Mouse (Mus musculus) MEL (cell line): ENCODE measurements around the gene Dnmt3l.

ENCODE experiments used
- CTCF ChIP-seq, 3 experiments: IDR thresholded peaks in 2 of 3; conservative IDR thresholded peaks in 1 of 3; 2 replicates each; pipeline ENCODE4 v1.5.1; 2011 to 2012; ENCODE audit warnings: low read length in 3 of 3, low read depth in 2 of 3, mild to moderate bottlenecking in 2 of 3, improper control_type of control experiment in 1 of 3, inconsistent platforms in 1 of 3, mixed read lengths in 1 of 3, moderate library complexity in 1 of 3; ENCODE audit not compliant: control insufficient read depth in 1 of 3, insufficient read depth in 1 of 3, poor library complexity in 1 of 3, severe bottlenecking in 1 of 3
- EP300 ChIP-seq, 2 experiments: IDR thresholded peaks; 2 replicates each; pipeline ENCODE4 v1.6.1; 2011; ENCODE audit warnings: improper control_type of control experiment in 2 of 2, low read length in 2 of 2, low read depth in 1 of 2, mild to moderate bottlenecking in 1 of 2
- GATA1 ChIP-seq: IDR thresholded peaks from 2 replicates; pipeline ENCODE4 v1.6.1; 2011; ENCODE audit warnings: low read depth, low read length, improper control_type of control experiment
- HCFC1 ChIP-seq: IDR thresholded peaks from 2 replicates; pipeline ENCODE4 v1.6.1; 2012; ENCODE audit warnings: low read depth, mild to moderate bottlenecking, inconsistent platforms, low read length, improper control_type of control experiment, moderate library complexity
- NRF1 ChIP-seq: IDR thresholded peaks from 2 replicates; pipeline ENCODE4 v1.6.1; 2014; ENCODE audit warnings: low read depth, mild to moderate bottlenecking, inconsistent platforms, low read length, improper control_type of control experiment, moderate library complexity; ENCODE audit not compliant: poor library complexity, insufficient read depth, severe bottlenecking
- SMC3 ChIP-seq: IDR thresholded peaks from 2 replicates; pipeline ENCODE4 v1.6.1; 2011; ENCODE audit warnings: low read depth, low read length, improper control_type of control experiment
- TCF12 ChIP-seq: IDR thresholded peaks from 2 replicates; pipeline ENCODE4 v1.6.1; 2014; ENCODE audit warnings: low read depth, mild to moderate bottlenecking, inconsistent platforms, low read length, improper control_type of control experiment, moderate library complexity
- ZC3H11A ChIP-seq: IDR thresholded peaks from 2 replicates; pipeline ENCODE4 v1.6.1; 2012; ENCODE audit warnings: low read depth, mild to moderate bottlenecking, inconsistent platforms, low read length, improper control_type of control experiment

DNA sequence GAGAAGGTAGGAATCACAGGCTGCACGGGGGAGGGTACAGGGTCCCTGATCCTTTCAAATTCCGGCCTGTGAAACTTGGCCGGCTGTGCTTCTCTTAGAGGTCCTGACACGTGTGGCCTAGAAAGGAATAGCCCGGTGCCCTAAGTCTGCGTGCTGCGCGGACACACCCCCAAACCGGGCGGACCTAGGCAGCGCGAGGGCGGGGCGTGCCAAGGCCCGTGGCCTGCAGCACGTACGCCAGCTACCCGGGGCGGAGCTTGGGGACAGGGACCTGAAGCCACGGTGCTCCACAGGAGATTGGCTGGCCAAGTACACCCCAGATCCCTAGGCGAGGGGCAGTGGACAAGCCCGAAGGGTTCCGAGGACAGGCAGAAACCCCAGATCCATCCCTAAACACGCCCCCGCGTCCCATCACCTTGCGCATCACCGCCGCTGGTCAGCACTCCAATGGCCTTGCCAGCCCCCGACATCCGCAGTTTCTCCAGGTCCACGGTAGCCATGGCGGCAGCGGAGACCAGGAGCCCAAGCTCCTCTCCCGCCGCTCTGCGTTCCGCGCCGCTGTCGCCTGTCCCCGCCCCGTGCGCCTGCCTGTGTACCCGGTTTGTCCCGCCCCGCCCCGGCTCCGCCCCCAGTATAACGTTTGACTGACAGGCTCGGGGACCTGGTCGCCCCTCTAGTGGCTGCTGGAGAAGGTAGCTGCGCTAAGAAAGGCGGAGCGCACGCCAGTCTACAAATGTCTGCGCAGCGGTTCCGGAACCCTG lies 32.4 kb upstream of the Dnmt3l start:
- TF ChIP-seq CTCF (IDR thresholded peaks at IDR 0.05 in 2 of 3, conservative IDR thresholded peaks at IDR 0.05 in 1 of 3; ENCODE audit: control insufficient read depth in 1 of 3, insufficient read depth in 1 of 3, low read depth in 2 of 3, low read length in 3 of 3, poor library complexity in 1 of 3, severe bottlenecking in 1 of 3) (peak in 2 of 3 experiments; percentile 45 to 48; a peak in 4 of 6 replicates), ZC3H11A (no peak), NRF1 (peak; percentile 67), EP300 (IDR thresholded peaks at IDR 0.05; ENCODE audit: low read depth in 1 of 2, low read length in 2 of 2) (no peak), SMC3 (no peak), TCF12 (no peak; the same call in 1 of the 2 replicates), HCFC1 (peak; percentile 50; the same call in 1 of the 2 replicates), GATA1 (no peak)
